Mouse (Mus musculus) gastrocnemius, postnatal 36 days (tissue): ENCODE data around the gene Ltbp1. TPM values are rescaled to one million over a fixed set of nuclear protein-coding genes. Genes with fewer than 3 reads are reported as not detected.
A peak's percentile ranks its signal among the peaks of the same experiment; 100 is the strongest.

Source experiments
- DNase-seq, 2 experiments: peaks; one replicate each; pipeline ENCODE4 v3.0.0; 2022
- intact Hi-C: fragments of 180-260 bp; cut with DNase I; formaldehyde crosslinking; loops from one replicate; pipeline ENCODE4 v1.15.1; 2025
- total RNA-seq, 2 experiments: library from RNA; stranded (reverse); gene quantifications; 2 replicates each; pipeline ENCODE4 v1.2.3; 2021

The Ltbp1 gene
- total RNA-seq, 2 experiments from 2014 or later, result 8.0 to 8.3 TPM

GRCm38 (mm10) chr17:74995266-74995665 lies 10.1 kb upstream of the Ltbp1 start:
- DNase-seq, result no peak
- intact Hi-C loops, result no loop called here

DNA sequence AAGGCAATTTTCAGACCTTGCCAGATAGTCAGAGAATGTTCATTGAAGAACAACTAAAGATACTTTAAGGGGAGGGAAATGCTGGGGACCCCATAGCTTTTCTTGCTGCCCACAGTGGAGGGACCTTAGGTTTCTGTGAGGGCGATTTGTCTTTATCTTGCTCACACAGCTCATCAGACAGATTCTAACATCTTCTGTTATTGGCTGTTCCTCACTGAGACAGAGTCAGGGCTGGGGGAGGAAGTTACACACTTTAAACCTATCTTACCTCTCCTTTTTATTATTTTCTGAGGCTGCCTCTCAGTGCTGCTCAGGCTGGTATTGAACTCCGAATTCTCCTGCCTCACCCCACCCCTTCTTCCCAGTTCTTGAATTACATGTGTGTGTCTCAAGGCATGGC lies 5.3 kb upstream of the Ltbp1 start:
- intact Hi-C loops, result loop anchor here (10.0 kb wide), 1 partner anchor 275 kb away; no protein-coding TSS in a partner anchor
- no peak for DNase-seq

GRCm38 (mm10) chr17:75004820-75005219 lies 548 bp upstream of the Ltbp1 start:
- DNase-seq, result peak; percentile 67 to 73
- intact Hi-C loops, result loop anchor here (2.0 to 10.0 kb wide), 2 partner anchors 194 to 270 kb away; no protein-coding TSS in a partner anchor

DNA sequence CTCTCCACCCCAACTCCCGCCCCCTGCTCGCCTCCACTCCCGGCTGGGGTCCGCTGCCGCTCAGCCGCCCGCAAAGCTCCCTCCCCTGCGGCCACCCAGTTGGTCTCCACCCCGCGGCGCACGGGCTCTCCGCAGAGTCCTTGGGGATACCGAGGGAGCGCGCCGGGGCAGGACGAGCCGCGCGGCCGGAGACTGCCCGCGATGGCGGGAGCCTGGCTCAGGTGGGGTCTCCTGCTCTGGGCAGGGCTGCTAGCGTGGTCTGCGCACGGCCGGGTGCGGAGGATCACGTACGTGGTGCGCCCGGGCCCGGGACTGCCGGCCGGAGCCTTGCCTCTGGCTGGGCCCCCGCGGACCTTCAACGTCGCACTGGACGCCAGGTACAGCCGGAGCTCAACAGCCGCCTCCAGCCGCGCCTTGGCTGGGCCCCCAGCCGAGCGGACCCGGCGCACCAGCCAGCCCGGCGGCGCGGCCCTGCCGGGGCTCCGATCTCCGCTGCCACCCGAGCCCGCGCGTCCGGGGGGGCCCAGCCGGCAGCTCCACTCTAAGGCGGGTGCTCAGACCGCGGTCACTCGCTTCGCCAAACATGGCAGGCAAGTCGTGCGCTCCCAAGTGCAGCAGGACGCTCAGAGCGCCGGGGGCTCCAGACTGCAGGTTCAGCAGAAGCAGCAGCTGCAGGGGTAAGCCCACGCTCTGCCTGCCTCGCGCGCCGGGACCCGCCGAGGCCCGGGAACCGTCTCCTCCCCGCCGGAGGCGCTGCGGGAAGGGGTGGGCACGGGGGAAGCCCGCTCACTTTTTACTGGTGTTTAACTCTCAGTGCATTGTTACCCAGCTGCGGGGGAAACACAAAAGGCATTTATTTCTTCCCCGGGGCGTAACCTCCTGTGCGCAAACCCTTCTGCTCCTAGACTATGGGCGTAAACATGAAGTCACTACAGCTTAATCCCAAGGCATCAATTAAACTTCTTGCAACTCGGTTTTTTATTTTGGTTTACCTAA lies 615 bp downstream of the Ltbp1 start:
- intact Hi-C loops, result loop anchor here (2.0 to 10.0 kb wide), 2 partner anchors 195 to 269 kb away; no protein-coding TSS in a partner anchor
- peak; percentile 23 to 57 for DNase-seq

DNA sequence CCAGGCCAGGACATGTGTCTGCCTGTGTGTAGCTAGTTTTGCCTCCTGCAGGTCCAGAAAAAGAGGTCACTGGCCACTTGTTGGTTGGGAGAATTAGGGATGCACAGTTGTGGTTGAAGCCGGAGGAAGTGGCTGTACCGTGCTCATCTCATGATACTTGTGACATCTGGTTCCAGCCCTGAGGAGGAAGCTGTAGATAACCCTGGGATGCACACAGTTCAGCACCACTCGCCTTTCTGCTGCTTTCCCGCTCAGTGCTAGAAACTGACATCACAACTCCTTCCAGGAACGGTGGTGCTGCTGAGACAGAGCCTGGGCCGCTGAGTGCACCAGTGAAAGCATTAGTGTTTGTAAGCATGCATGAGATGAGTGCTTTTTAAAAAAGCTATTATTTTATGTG lies 5.6 kb downstream of the Ltbp1 start:
- DNase-seq, result no peak
- intact Hi-C loops, result no loop called here

DNA sequence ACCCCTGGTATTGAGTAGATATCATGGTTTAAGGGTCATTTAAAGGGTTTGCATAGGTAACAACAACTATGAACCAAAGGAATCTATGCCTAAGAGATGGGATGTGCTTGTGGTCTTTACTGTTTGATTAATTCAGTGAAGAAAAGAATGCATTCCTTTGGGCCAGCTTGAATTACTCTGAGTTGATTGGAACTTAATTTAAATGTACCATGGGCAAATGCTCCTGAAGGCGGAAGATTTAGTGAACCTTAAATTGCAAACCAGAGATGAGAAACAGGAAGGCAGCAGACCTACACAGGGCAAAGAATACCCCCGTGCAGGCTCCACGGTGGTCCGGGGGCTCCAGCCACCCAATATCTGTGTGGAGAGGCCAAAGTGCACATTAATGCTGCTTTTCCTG lies 7.8 kb downstream of the Ltbp1 start:
- intact Hi-C loops, result no loop called here

DNA sequence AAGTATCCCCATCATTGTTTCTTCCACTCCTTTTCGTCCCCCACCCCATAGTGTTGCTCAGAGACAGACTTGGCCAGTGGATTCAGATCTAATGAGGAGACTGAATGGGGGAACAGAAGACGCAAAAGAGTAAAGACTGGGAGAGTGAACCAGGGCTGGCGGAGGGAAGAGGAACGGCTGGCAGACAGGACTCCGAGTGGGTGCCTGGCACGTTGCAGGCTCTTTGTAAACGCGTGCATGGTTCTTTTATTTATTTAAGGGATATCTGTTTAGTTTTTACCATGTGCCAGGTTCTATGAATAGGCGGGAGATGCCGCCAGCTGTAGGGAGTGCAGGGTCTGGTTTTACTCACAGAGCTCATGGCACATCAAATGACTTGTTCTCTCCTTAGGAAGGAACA lies 8.5 kb downstream of the Ltbp1 start:
- intact Hi-C loops, result no loop called here

More for the DNA sequence above, 7.8 kb downstream of the Ltbp1 start:
- no peak for DNase-seq

DNA sequence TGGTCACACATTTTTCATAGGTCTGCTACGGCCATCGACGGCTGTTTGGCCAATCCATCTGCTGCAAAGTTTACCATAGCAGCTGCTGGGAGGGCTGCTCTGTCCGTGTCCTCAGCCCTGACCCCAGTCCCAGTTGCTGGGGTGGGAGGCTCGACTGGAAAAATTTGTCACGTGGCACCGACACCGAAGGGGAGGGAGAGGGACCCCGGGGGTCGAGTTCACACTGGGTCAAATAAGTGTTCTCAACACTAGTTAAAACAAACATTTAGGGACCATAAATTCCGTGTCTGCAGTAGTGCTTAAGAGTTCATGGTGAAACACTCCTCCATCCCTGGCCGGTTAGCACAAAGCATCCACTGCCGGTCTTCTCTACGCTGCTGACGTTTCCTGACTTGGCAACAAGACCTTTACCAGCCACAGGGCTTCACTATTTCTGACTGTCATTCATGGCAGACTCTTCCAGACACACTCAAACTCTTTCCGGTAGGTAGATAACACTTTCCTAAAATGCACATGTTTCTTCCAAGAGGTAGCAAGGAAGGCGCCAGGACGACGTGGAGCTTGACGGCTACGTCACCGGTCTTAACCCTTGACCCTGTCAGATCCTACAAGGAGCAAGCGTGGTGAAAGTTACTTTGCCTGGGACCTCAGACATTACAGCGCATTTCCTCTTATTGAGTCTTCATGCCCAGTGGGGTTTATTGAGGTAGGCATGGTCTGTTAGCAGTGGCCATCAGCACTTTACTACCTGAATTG lies 9.4 kb downstream of the Ltbp1 start:
- no peak for DNase-seq
- intact Hi-C loops, result loop anchor here (5.0 kb wide), 1 partner anchor 63 kb away; no protein-coding TSS in a partner anchor

More for the DNA sequence above, 8.5 kb downstream of the Ltbp1 start:
- no peak for DNase-seq

- intact Hi-C loops, result loop anchor here (5.0 kb wide), 1 partner anchor 62 kb away; no protein-coding TSS in a partner anchor
- DNase-seq, result no peak
Observed at GRCm38 (mm10) chr17:75015546-75015945, 10.2 kb downstream of the Ltbp1 start.

DNA sequence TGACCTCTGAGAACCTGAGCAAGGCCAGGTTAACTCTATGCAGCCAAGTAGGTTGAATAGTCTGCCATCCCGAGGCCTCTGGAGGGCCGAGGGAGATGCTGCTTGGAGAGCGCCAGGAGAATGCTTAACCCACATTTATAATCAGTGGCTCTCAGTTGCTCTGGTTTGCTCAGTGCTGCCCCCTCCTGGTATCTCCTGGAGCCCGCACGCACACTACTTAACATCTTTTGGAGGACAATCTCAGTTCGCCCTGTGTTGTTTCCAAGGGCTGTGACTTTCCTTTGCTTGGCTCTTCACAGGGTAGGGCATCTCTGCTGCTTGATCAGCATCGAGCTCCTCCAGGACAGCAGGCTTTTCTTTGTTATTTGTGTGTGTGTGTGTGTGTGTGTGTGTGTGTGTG lies 12.1 kb downstream of the Ltbp1 start:
- intact Hi-C loops, result loop anchor here (5.0 kb wide), 1 partner anchor 60 kb away; no protein-coding TSS in a partner anchor
- DNase-seq, result no peak

DNA sequence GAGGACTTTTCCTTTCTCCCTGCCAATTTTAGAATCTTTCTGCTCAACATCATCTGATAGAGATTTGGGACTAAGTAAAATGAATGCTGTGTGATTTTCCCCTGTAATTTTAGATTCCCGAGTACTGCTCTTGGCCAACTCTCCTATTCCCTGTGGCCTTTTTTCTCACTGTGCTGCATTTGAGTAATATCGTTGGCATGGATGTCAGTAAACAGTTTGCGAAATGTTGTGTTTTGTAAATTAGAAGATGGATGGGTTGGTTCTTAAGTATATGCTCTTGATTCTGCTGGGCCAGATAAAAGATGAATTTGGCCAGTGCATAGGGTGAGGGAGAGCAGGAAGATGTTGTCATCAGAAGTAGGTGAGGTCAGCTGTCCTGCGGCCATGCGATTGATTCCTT lies 12.8 kb downstream of the Ltbp1 start:
- intact Hi-C loops, result loop anchor here (5.0 kb wide), 1 partner anchor 59 kb away; no protein-coding TSS in a partner anchor
- no peak for DNase-seq

DNA sequence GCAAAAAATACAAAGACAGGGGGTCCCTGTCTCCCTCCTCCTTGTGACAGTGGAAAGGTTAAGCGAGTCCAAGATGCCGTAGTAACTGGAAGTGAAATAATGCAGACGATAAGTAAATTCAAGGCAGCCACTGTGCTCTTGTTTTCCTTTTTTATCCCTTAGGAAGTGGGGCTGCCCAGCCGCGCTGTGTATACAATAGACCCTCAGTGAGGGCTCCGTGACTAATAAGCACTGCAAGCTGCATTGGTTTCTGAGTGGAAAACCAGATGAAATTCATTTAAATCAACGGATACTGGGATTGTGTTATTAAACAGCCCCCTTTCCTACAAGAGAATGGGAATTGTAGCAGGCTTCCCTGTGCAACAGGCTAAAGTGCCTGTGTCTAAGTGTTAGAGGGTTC lies 14.7 kb downstream of the Ltbp1 start:
- no peak for DNase-seq
- intact Hi-C loops, result no loop called here

DNA sequence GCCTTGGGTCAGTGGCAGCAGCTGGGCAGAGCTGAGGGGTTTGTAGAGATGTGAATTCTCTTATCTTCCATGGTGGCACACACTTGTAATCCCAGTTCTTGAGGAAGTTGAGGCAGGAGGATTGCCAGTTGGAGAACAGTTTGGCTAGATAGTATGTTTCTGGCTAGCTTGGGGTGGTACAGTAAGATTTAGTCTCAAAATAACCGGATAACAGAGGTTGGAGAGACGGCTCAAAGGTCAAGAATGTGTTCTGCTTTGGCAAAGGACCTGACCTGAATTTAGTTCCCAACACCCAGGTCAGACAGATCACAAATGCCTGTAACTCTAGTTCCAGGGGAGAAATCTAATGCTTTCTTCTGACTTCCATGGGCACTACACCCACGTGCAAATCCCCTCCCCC lies 15.3 kb downstream of the Ltbp1 start:
- no peak for DNase-seq
- intact Hi-C loops, result no loop called here

GRCm38 (mm10) chr17:75027358-75028131 lies 22.2 kb downstream of the Ltbp1 start:
- DNase-seq, result peak; percentile 68 to 80
- intact Hi-C loops, result no loop called here

DNA sequence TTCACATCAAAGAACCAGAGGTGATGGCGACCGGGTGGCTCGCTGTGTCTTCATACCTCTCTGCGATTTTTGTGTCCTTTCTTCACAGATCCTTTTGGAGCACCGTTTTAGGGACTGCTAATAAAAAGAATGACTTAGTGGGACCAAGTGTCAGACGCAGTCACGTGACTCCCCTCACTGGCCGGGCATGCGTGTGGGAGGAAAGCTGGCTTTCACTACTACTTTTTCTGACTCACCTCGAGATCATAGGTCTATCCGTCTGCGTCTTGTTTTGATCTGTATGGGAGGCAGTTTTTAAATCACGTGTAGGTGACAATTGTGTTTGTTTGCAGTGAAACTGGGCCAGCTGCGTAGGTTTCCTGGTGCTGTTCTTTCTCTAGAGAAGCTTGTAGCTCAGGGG lies 28.0 kb downstream of the Ltbp1 start:
- DNase-seq, result no peak
- intact Hi-C loops, result no loop called here

GRCm38 (mm10) chr17:75033872-75034615 lies 28.7 kb downstream of the Ltbp1 start:
- intact Hi-C loops, result no loop called here
- DNase-seq, result no peak

- intact Hi-C loops, result no loop called here
- DNase-seq, result no peak
Observed at GRCm38 (mm10) chr17:75036881-75037280, 31.5 kb downstream of the Ltbp1 start.

DNA sequence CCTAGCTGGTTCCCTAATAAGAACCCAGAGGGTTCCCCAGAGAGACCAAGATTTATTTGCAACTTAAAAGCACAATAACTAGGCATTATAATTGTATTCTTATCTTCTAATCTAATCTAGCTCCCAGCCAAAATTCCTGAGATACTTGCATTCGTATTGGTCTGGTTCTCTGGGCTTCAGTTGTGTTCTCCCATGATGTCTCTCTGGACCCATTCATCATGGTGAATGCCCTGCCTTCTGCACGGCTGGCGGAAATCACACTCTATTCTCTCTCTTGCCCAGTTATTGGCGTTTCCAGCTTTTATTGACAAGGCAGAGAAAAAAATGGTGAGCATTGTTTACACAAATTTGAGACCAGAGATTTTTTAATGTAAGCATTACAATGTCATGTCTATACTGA lies 33.6 kb downstream of the Ltbp1 start:
- no peak for DNase-seq
- intact Hi-C loops, result no loop called here

DNA sequence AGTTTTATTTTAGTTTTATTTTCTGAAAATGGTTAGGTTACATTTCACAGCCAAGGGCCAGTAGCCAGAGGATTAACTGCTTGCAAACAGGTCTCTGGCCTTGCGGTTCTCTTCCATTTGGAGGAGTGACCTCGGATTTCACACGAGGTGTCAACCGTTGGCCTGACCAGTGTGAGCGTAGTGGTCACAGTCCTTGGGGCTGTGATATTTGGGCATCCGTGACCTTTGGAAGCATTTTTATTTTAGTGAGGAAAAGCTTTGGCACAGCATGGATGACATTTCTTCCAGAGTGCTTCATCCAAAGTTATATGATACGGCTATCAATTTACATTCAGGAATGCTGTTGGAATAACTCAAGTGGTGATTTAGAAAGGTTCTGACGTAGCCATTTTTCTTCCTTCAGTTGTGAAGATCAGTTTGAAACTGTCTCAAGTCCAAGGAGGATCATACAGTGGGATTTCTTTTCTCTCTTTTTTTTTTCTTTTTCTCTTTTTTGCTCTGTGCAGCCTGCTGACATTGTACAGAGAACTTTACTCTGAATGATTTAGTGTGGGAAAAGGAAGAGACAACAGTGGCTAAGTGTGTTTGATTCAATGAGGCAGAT lies 44.1 kb downstream of the Ltbp1 start:
- intact Hi-C loops, result no loop called here
- no peak for DNase-seq
